Mouse (Mus musculus) bone marrow, adult 2 months (tissue): ENCODE data around the gene Ssh2.

Source experiments
- CTCF ChIP-seq: fragments of 200-500 bp; IDR thresholded peaks from 2 replicates; pipeline ENCODE4 v1.5.1; 2011; ENCODE audit warnings: low read length, control low read depth; ENCODE audit not compliant: control insufficient read depth, insufficient read depth
- POLR2A ChIP-seq: fragments of 200-500 bp; IDR thresholded peaks from 2 replicates; pipeline ENCODE4 v1.6.1; 2011; ENCODE audit warnings: low read depth, mild to moderate bottlenecking, control low read depth, low read length, borderline replicate concordance; ENCODE audit not compliant: control insufficient read depth

DNA sequence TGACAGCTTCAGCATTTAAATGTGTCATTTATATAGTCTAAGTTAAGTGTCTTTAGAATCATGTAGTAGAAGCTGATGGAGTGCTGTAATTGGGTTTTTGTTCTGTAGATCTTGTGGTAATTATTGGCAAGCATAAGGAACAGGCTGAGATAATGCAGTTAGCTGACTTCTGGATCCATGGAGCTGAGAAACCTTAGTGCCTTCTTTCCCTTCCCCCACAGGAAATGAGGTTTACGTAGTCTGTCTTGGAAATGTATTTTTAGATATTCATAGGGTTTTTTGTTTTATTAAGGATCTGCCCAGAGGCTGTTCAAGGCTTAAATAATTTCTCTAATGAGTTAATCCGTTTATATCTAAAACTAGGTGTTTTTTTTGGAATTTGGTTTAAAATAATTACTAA lies 26.8 kb downstream of the Ssh2 start:
- TF ChIP-seq CTCF (no peak), POLR2A (no peak)
